Mouse (Mus musculus): ENCODE results near the gene Gm9195. TPM values are rescaled to one million over a fixed set of nuclear protein-coding genes. Genes with fewer than 3 reads are reported as not detected.

Gene Gm9195
- total and polyA plus RNA-seq, 3 experiments = not detected

DNA sequence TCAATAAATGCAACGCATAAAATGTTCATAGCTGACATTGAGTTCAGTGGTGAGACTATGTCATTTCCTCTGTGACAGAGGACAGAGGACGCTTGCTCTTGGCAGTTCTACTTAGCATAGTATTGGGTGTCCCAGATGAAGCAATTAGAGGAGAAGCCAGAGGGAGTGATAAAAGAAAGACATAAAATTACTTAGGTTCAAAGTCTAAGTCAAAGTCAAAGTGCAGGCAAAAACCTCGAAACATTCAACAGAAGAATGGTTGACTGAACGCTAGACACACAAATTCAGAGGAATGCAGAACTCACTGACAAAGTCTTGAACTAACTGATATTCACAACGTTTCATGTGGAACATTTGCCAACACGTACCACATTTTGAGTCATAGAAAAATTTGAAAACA lies 27.1 kb upstream of the Gm9195 start:
- no peaks in the 10 kb centered on the region for H3K27me3 ChIP-seq (ENCODE audit: control insufficient read depth, insufficient read depth, low read length)
- H3K4me3 ChIP-seq = no peak overlapping the region
- DNase-seq = no peak

DNA sequence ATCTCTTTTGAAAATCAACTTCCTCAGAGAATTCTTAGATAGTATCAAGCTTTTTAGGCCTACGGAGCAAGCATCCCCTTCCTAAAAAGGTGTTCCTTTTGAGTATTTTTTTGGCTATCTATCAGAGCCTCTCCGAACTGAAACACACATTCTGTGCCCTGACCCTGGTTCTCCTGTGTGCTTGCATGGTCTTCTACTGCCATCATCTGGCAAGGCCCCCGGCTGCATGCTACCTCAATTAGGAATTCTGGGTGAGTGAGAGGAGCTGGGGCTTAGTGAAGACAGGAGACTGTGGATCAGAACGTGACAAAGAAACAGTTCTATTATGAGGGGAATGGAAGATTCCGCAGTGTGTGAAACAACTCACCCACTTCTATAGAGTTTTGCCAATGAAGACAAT lies 24.7 kb upstream of the Gm9195 start:
- Histone ChIP-seq H3K27ac (no peak overlapping the region), H3K36me3 (ENCODE audit: control insufficient read depth, insufficient read depth, low read length) (no peaks in the 10 kb centered on the region), H3K9ac (ENCODE audit: low read depth, low read length) (no peak overlapping the region), H3K27me3 (ENCODE audit: control insufficient read depth, insufficient read depth, low read length) (no peaks in the 10 kb centered on the region), H3K4me3 (no peak overlapping the region), H3K4me1 (ENCODE audit: control insufficient read depth, insufficient read depth, low read length) (no peaks in the 10 kb centered on the region), H3K79me2 (replicated peaks; ENCODE audit: control insufficient read depth, insufficient read depth, low read length) (no peaks in the 10 kb centered on the region)
- intact Hi-C loops (cut with DNase I) = loop anchor here (5.0 to 10.0 kb wide), 2 partner anchors 139 to 1732 kb away; no protein-coding TSS in a partner anchor
- TF ChIP-seq POLR2A (IDR thresholded peaks at IDR 0.05; ENCODE audit: insufficient read depth, low read depth, low read length) (no peak), EP300 (IDR thresholded peaks at IDR 0.05; ENCODE audit: insufficient read depth, low read depth, low read length) (0 out of 2 replicates have a peak, but pooled peaks have one; percentile 41), CTCF (IDR thresholded peaks at IDR 0.05) (peak; percentile 74)
- 17% methylated on average over 5 of the region's 5 CpGs for WGBS
- DNase-seq = peak in 1 of 2 experiments; percentile 30

More for the DNA sequence above, 27.1 kb upstream of the Gm9195 start:
- H3K9ac ChIP-seq (ENCODE audit: low read depth, low read length) = no peak overlapping the region
- no peaks in the 10 kb centered on the region for H3K4me1 ChIP-seq (ENCODE audit: control insufficient read depth, insufficient read depth, low read length)
- H3K79me2 ChIP-seq (replicated peaks; ENCODE audit: control insufficient read depth, insufficient read depth, low read length) = no peaks in the 10 kb centered on the region
- no peaks in the 10 kb centered on the region for H3K36me3 ChIP-seq (ENCODE audit: control insufficient read depth, insufficient read depth, low read length)
- intact Hi-C loops (cut with DNase I) = loop anchor here (5.0 to 10.0 kb wide), 2 partner anchors 141 to 1734 kb away; no protein-coding TSS in a partner anchor
- 68% methylated on average over 6 of the region's 6 CpGs for WGBS
- no peak overlapping the region for H3K27ac ChIP-seq
- TF ChIP-seq POLR2A (IDR thresholded peaks at IDR 0.05; ENCODE audit: insufficient read depth, low read depth, low read length) = no peak
- no peak for TF ChIP-seq EP300 (IDR thresholded peaks at IDR 0.05; ENCODE audit: insufficient read depth, low read depth, low read length)
- TF ChIP-seq CTCF (IDR thresholded peaks at IDR 0.05) = no peak

- WGBS = 22% methylated on average over 11 of the region's 11 CpGs
- no peak for DNase-seq
- Histone ChIP-seq H3K79me2 (replicated peaks; ENCODE audit: control insufficient read depth, insufficient read depth, low read length) (no peaks in the 10 kb centered on the region), H3K9ac (ENCODE audit: low read depth, low read length) (no peak overlapping the region), H3K4me1 (ENCODE audit: control insufficient read depth, insufficient read depth, low read length) (no peaks in the 10 kb centered on the region), H3K36me3 (ENCODE audit: control insufficient read depth, insufficient read depth, low read length) (no peaks in the 10 kb centered on the region), H3K27me3 (ENCODE audit: control insufficient read depth, insufficient read depth, low read length) (no peaks in the 10 kb centered on the region), H3K27ac (no peak overlapping the region), H3K4me3 (no peak overlapping the region; the same call in 1 of the 2 replicates)
- intact Hi-C loops (cut with DNase I) = no loop called here
- TF ChIP-seq POLR2A (IDR thresholded peaks at IDR 0.05; ENCODE audit: insufficient read depth, low read depth, low read length) (no peak), CTCF (IDR thresholded peaks at IDR 0.05) (no peak), EP300 (IDR thresholded peaks at IDR 0.05; ENCODE audit: insufficient read depth, low read depth, low read length) (no peak)
Measured at GRCm38 (mm10) chr14:72506723-72507420, 15.2 kb upstream of the Gm9195 start.

- intact Hi-C loops (cut with DNase I) = no loop called here
- peak in 1 of 2 experiments; percentile 17 for DNase-seq
- WGBS = 12% methylated on average over 12 of the region's 12 CpGs
Measured at GRCm38 (mm10) chr14:72506018-72506722, 14.5 kb upstream of the Gm9195 start.

GRCm38 (mm10) chr14:72504985-72505384 lies 13.3 kb upstream of the Gm9195 start:
- Histone ChIP-seq H3K27me3 (ENCODE audit: control insufficient read depth, insufficient read depth, low read length) (no peaks in the 10 kb centered on the region), H3K79me2 (replicated peaks; ENCODE audit: control insufficient read depth, insufficient read depth, low read length) (no peaks in the 10 kb centered on the region), H3K9ac (ENCODE audit: low read depth, low read length) (no peak overlapping the region), H3K27ac (no peak overlapping the region), H3K36me3 (ENCODE audit: control insufficient read depth, insufficient read depth, low read length) (no peaks in the 10 kb centered on the region), H3K4me1 (ENCODE audit: control insufficient read depth, insufficient read depth, low read length) (no peaks in the 10 kb centered on the region), H3K4me3 (no peak overlapping the region)
- 83% methylated on average over 1 of the region's 1 CpGs for whole genome bisulfite sequencing
- intact Hi-C loops (cut with DNase I) = no loop called here
- TF ChIP-seq POLR2A (IDR thresholded peaks at IDR 0.05; ENCODE audit: insufficient read depth, low read depth, low read length) = no peak
- TF ChIP-seq CTCF (IDR thresholded peaks at IDR 0.05) = no peak
- no peak for TF ChIP-seq EP300 (IDR thresholded peaks at IDR 0.05; ENCODE audit: insufficient read depth, low read depth, low read length)
- no peak for DNase-seq

More at GRCm38 (mm10) chr14:72506018-72506722, 14.5 kb upstream of the Gm9195 start:
- H3K4me1 ChIP-seq (ENCODE audit: control insufficient read depth, insufficient read depth, low read length) = no peaks in the 10 kb centered on the region
- H3K27ac ChIP-seq = no peak overlapping the region
- no peaks in the 10 kb centered on the region for H3K36me3 ChIP-seq (ENCODE audit: control insufficient read depth, insufficient read depth, low read length)
- TF ChIP-seq EP300 (IDR thresholded peaks at IDR 0.05; ENCODE audit: insufficient read depth, low read depth, low read length) (no peak), POLR2A (IDR thresholded peaks at IDR 0.05; ENCODE audit: insufficient read depth, low read depth, low read length) (no peak), CTCF (IDR thresholded peaks at IDR 0.05) (no peak)
- H3K9ac ChIP-seq (ENCODE audit: low read depth, low read length) = no peak overlapping the region
- no peaks in the 10 kb centered on the region for H3K79me2 ChIP-seq (replicated peaks; ENCODE audit: control insufficient read depth, insufficient read depth, low read length)
- H3K27me3 ChIP-seq (ENCODE audit: control insufficient read depth, insufficient read depth, low read length) = no peaks in the 10 kb centered on the region
- H3K4me3 ChIP-seq = peak overlapping the region; percentile 12; the same call in 1 of the 2 replicates

- no peaks in the 10 kb centered on the region for H3K36me3 ChIP-seq (ENCODE audit: control insufficient read depth, insufficient read depth, low read length)
- H3K4me1 ChIP-seq (ENCODE audit: control insufficient read depth, insufficient read depth, low read length) = no peaks in the 10 kb centered on the region
- TF ChIP-seq EP300 (IDR thresholded peaks at IDR 0.05; ENCODE audit: insufficient read depth, low read depth, low read length) = no peak
- no peak for TF ChIP-seq POLR2A (IDR thresholded peaks at IDR 0.05; ENCODE audit: insufficient read depth, low read depth, low read length)
- no peaks in the 10 kb centered on the region for H3K27me3 ChIP-seq (ENCODE audit: control insufficient read depth, insufficient read depth, low read length)
- H3K9ac ChIP-seq (ENCODE audit: low read depth, low read length) = no peak overlapping the region
- no peak overlapping the region for H3K27ac ChIP-seq
- no peak for DNase-seq
- 56% methylated on average over 6 of the region's 6 CpGs for WGBS
- no peaks in the 10 kb centered on the region for H3K79me2 ChIP-seq (replicated peaks; ENCODE audit: control insufficient read depth, insufficient read depth, low read length)
- intact Hi-C loops (cut with DNase I) = no loop called here
- no peak overlapping the region for H3K4me3 ChIP-seq
Measured at GRCm38 (mm10) chr14:72503241-72503640, 11.6 kb upstream of the Gm9195 start.
